Mouse (Mus musculus): ENCODE measurements around the gene Mfap2. TPM values are rescaled to one million over a fixed set of nuclear protein-coding genes. Genes with fewer than 3 reads are reported as not detected.

Mfap2 gene
- polyA plus RNA-seq (2021): 40.3 TPM

DNA sequence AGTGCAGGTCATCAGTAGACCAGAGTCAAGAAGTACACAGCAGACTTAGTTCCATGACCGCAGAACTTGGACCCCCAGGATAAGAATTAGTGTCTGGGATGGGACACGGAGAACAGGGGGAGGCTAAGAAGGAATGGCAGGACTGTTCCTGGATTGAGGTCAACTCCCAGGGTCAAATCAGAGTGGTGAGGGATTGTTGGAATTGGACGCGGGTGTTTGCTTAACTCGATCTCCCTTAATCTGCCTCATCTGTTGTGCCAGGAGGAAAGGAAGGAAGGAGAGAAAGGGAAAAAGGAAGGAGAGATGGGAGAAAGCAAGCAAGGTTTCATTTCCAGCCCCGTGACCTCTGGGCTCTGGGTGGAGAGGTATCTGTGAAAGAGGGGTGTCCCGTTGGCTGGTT, at the start of gene Mfap2:
Gene Mfap2 (plus strand): TSS at position 301 of the 400 bp plus-strand sequence.
- ATAC-seq (no peak), DNase-seq (ENCODE audit: low read depth, low spot score) (no peak)
- POLR2A ChIA-PET: no interaction called here
- H3K27me3 ChIP-seq: no peaks in the 10 kb centered on the region
- no peak for TF ChIP-seq CTCF (IDR thresholded peaks at IDR 0.05)
- CTCF ChIA-PET: no interaction called here
- in situ Hi-C loops (cut with MboI; ENCODE audit: low pct_unique_long_range_greater_than_20kb): no loop called here

- CTCF ChIA-PET: no interaction called here
- TF ChIP-seq CTCF (IDR thresholded peaks at IDR 0.05): no peak
- ATAC-seq (peak; percentile 81), DNase-seq (ENCODE audit: low read depth, low spot score) (peak; percentile 75)
- in situ Hi-C loops (cut with MboI; ENCODE audit: low pct_unique_long_range_greater_than_20kb): no loop called here
- H3K27me3 ChIP-seq: no peaks in the 10 kb centered on the region
- POLR2A ChIA-PET: interaction anchor here (0.9 kb wide), 1 partner anchor 32 kb away, joined by 3 read pairs; no protein-coding TSS in a partner anchor
Measured at GRCm38 (mm10) chr4:140960781-140961466, 49.3 kb upstream of the Mfap2 start, which contains the start of gene Sdhb. Sdhb (plus strand) TSS chr4:140961203.

DNA sequence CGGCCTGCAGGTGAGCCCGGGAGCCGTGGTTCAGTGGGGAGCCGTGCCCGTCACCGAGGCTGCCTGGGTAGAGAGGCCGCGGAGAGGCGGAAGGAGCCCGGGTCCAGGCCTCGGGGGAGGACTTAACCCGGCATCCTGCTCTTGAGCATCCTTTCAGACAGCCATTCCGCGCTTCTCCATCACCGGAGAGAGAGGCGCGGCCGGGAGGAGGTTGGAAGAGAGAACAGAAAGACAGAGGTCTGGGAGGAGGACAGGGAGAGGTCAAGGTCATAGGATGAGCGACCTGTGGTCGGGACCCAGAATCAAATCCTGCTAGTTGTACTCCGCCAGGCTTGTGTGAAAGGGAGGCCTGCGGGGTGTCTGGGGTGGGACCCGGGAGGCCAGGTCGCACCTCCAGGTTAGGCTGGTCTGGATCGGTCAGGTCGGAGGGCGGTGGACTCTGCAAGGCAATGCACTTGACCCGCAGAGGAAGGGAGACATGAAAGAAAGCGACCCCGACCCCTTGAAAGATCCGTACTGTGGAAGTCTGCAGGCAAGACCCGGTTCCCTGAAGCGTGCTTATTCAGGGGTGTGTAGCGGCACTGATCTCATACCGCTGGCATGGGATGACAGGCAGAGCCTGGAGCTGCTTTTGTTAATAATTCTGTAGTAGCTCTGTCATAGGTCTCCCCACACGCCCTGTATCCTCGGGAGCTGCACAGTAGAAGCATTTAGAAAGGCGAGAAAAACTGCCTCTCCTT, 48.6 kb upstream of the Mfap2 start:
- TF ChIP-seq CTCF (IDR thresholded peaks at IDR 0.05): no peak
- POLR2A ChIA-PET: no interaction called here
- CTCF ChIA-PET: interaction anchor here (4.7 kb wide), 1 partner anchor 70 kb away, joined by 28 read pairs; no protein-coding TSS in a partner anchor
- in situ Hi-C loops (cut with MboI; ENCODE audit: low pct_unique_long_range_greater_than_20kb): no loop called here
- ATAC-seq (no peak), DNase-seq (ENCODE audit: low read depth, low spot score) (no peak)
- no peaks in the 10 kb centered on the region for H3K27me3 ChIP-seq

DNA sequence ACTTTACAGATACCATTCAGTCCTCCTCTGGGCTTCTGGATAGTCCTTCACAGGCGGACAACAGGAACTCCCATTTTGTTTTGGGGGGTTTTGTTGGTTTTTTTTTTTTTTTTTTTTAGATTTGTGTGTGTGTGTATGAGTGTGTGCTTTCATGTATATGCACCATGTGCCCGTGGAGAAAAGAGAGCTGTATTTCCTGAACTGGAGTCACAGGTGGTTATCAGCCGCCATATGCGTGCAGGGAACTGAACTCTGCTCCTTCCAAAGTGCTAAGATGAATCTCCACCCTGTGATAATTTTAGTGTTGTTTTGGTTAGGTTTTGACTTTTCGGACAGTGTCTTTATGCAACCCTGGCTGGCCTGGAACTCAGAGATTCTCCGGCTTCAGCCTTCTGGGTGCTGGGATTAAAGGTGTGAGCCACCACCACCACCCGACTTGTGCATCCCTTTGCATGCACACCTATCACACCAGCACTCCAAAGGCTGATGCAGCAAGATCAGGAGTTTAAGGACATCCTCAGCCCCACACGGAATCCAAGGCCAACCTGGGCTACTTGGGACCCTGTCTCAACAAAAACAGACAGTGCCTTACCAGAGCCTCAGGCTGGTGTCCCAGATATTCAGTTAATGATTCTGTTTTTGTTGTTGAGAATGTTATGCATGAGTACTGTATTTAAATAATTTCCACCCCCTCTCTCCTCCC, 47.9 kb upstream of the Mfap2 start:
- CTCF ChIA-PET: interaction anchor here (4.7 kb wide), 1 partner anchor 69 kb away, joined by 28 read pairs; no protein-coding TSS in a partner anchor
- ATAC-seq: no peak
- DNase-seq (ENCODE audit: low read depth, low spot score): no peak
- POLR2A ChIA-PET: interaction anchor here (0.6 kb wide), 1 partner anchor 275 kb away, joined by 3 read pairs; no protein-coding TSS in a partner anchor
- in situ Hi-C loops (cut with MboI; ENCODE audit: low pct_unique_long_range_greater_than_20kb): no loop called here
- no peaks in the 10 kb centered on the region for H3K27me3 ChIP-seq
- TF ChIP-seq CTCF (IDR thresholded peaks at IDR 0.05): no peak

GRCm38 (mm10) chr4:140962950-140963349, 47.3 kb upstream of the Mfap2 start:
- DNase-seq (ENCODE audit: low read depth, low spot score): no peak
- H3K27me3 ChIP-seq: no peaks in the 10 kb centered on the region
- in situ Hi-C loops (cut with MboI; ENCODE audit: low pct_unique_long_range_greater_than_20kb): no loop called here
- POLR2A ChIA-PET: no interaction called here
- CTCF ChIA-PET: interaction anchor here (4.7 kb wide), 1 partner anchor 69 kb away, joined by 28 read pairs; no protein-coding TSS in a partner anchor
- TF ChIP-seq CTCF (IDR thresholded peaks at IDR 0.05): no peak
- ATAC-seq: no peak

DNA sequence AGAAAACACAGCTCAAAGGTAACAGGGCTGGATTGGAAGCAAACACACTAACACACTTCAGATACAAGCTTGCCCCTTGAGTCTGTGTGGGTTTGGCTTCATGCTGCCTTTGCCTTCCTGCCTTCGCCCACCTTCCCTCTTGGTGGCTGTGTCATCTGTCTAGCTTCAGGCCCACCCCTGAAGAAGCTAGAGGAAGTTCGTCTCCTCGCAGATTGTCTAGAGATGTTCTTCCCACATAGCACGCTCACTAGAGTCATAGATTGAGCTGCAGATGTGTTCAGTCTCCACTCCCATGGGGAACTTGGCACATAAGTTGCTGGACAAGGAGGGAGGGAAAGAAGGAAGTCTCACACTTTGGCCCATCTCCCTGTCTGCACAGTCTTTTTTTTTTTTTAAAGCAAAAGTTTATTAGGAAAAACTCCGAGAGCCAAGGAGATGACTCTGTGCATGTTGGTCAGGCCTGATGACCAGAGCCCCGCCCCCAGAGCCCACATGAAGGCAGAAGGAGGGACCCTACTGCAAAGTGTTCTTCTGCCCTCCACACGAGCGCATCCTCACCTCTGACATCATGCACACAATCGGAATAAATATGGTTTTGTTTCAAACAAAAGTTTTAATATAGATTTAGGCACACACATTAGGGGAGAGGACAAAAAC, 46.1 kb upstream of the Mfap2 start:
- in situ Hi-C loops (cut with MboI; ENCODE audit: low pct_unique_long_range_greater_than_20kb): no loop called here
- ChIA-PET POLR2A (interaction anchor here (0.7 kb wide), 1 partner anchor 67 kb away, joined by 3 read pairs; no protein-coding TSS in a partner anchor), CTCF (interaction anchor here (1.6 to 4.7 kb wide), 2 partner anchors 16 to 68 kb away, joined by 3 to 28 read pairs; no protein-coding TSS in a partner anchor)
- DNase-seq (ENCODE audit: low read depth, low spot score) (no peak), ATAC-seq (no peak)
- TF ChIP-seq CTCF (IDR thresholded peaks at IDR 0.05): no peak
- no peaks in the 10 kb centered on the region for H3K27me3 ChIP-seq

- CTCF ChIA-PET: interaction anchor here (0.9 to 4.7 kb wide), 3 partner anchors 12 to 67 kb away, joined by 3 to 28 read pairs (median 3); no protein-coding TSS in a partner anchor
- POLR2A ChIA-PET: no interaction called here
- in situ Hi-C loops (cut with MboI; ENCODE audit: low pct_unique_long_range_greater_than_20kb): no loop called here
- DNase-seq (ENCODE audit: low read depth, low spot score) (no peak), ATAC-seq (no peak)
- TF ChIP-seq CTCF (IDR thresholded peaks at IDR 0.05): no peak
- no peaks in the 10 kb centered on the region for H3K27me3 ChIP-seq
Measured at GRCm38 (mm10) chr4:140964620-140965019, 45.6 kb upstream of the Mfap2 start.

- H3K27me3 ChIP-seq: no peaks in the 10 kb centered on the region
- ChIA-PET POLR2A (no interaction called here), CTCF (interaction anchor here (1.3 kb wide), 1 partner anchor 11 kb away, joined by 3 read pairs; no protein-coding TSS in a partner anchor)
- ATAC-seq (no peak), DNase-seq (ENCODE audit: low read depth, low spot score) (no peak)
- TF ChIP-seq CTCF (IDR thresholded peaks at IDR 0.05): no peak
- in situ Hi-C loops (cut with MboI; ENCODE audit: low pct_unique_long_range_greater_than_20kb): no loop called here
Measured at GRCm38 (mm10) chr4:140967386-140968159, 42.6 kb upstream of the Mfap2 start.

- no peak for TF ChIP-seq CTCF (IDR thresholded peaks at IDR 0.05)
- H3K27me3 ChIP-seq: no peaks in the 10 kb centered on the region
- in situ Hi-C loops (cut with MboI; ENCODE audit: low pct_unique_long_range_greater_than_20kb): no loop called here
- DNase-seq (ENCODE audit: low read depth, low spot score): no peak
- POLR2A ChIA-PET: interaction anchor here (1.2 kb wide), 1 partner anchor 49 kb away, joined by 3 read pairs; no protein-coding TSS in a partner anchor
- CTCF ChIA-PET: no interaction called here
- ATAC-seq: no peak
Measured at GRCm38 (mm10) chr4:140971691-140972090, 38.5 kb upstream of the Mfap2 start.
